Mouse (Mus musculus) lung, postnatal 0 days (tissue): Measurements from ENCODE around the gene Gm17617.

Experiments
- CTCF ChIP-seq: IDR thresholded peaks from 2 replicates; pipeline ENCODE4 v1.5.1; 2016; ENCODE audit warnings: antibody characterized with exemption, mild to moderate bottlenecking
- EP300 ChIP-seq: IDR thresholded peaks from 2 replicates; pipeline ENCODE4 v1.6.1; 2016; ENCODE audit warnings: antibody characterized with exemption, mild to moderate bottlenecking, control low read depth

DNA sequence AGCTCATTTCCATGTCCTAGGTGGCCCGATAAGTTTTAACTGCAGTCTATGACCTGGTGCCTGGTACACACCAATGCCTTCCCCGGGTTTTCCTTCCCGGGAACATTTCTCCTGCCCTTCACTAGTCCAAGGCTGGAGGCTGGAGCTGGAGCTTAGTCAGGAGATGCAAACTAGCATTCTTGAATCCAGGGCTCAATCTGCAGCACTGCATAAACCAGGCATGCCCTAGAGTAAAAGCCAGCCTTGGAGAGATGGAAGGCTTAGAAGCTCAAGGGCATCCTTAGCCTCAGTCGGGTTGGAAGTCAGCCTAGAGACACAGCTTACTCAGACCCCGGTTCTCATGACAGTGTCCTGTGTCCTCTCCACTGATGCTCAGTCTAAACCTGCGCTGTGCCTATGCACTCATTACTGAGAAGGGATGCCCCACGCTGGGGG lies 39.0 kb upstream of the Gm17617 start:
- TF ChIP-seq EP300 (no peak), CTCF (no peak)
